Mouse (Mus musculus) liver, adult (tissue): Measurements from ENCODE around the gene Zzef1.

ENCODE experiments used
- GATA4 ChIP-seq: IDR thresholded peaks from 2 replicates; pipeline ENCODE4 v1.6.1; 2014; ENCODE audit warnings: mild to moderate bottlenecking, low read length; ENCODE audit not compliant: insufficient replicate concordance

Zzef1 gene

DNA sequence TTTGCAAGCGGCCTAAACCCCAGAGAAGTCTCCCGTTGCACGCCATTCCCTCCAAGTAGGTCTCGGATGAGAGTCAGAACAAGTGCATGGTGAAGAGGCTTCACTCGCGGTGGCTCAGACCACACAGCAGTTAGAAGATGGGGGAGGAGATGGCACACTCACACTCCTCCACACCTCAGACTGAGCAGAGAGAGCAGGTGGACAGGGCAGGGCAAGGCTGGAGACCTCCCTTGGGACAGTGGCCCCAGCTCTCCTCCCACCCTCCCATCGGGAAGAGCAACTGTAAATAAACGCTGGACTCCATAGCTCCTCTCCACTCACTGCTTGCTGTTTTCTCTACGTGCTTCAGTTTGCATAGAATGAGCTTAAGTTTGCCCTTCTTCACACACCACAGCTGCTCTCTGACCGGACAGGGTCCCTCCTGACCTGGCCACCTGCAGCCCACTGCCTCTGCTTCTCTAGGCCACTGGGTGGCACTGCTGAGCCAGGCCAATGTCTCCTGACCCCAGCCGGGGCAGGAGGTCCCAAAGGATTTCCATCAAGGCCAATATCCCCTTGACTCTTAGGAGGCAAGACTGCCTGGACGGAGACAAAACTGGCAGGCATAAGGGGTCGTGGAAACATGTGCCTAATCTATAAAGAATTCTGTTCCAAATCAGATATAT, 130.3 kb downstream of the Zzef1 start:
- TF ChIP-seq GATA4: no peak

GRCm38 (mm10) chr11:72928516-72928915, 132.5 kb downstream of the Zzef1 start:
- TF ChIP-seq GATA4: no peak

DNA sequence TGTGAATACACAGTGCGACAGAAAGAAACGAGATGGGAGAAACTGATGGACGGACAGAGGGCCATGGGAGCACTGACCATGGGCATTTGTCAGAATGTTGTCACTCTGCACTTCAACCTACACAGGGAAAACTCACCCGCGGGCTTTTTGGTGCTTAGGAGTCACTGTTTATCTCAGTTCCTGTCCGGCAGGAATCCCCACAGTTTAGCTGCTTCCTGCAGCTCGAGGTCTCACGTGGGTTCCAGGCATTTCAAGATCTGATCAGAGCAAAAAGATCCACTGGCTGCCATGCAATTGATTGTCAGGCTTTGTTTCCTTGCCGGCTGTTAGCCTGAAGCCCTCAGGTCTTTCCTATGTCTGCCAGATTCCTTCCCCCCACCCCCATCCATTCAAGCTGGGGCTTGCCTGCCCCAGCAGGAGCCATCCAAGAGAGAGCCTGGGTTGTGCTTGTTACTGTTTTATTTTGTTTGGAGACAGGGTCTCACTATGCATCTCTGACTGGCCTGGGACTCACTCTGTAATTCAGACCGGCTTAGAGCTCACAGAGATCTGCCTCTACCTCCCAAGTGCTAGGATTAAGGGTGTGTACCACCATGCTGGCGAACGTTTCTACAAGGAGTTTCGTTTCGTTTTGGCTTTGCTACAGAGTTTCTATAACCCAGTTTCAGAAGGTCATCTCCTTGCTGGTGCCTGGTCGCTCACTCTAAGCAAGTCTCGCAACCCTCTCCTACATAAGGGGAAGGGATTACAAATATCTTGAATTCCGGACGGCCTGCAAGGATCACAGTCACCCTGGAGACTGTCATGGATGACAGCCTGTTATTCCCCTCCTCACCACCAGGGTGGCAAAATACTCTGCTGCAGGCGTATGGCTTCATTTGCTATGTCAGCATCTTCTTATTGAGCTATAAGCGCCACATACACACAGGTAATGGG, 144.4 kb downstream of the Zzef1 start:
- TF ChIP-seq GATA4: no peak

- TF ChIP-seq GATA4: peak; percentile 16; the same call in 1 of the 2 replicates
Measured at GRCm38 (mm10) chr11:72944996-72945793, 149.2 kb downstream of the Zzef1 start.

DNA sequence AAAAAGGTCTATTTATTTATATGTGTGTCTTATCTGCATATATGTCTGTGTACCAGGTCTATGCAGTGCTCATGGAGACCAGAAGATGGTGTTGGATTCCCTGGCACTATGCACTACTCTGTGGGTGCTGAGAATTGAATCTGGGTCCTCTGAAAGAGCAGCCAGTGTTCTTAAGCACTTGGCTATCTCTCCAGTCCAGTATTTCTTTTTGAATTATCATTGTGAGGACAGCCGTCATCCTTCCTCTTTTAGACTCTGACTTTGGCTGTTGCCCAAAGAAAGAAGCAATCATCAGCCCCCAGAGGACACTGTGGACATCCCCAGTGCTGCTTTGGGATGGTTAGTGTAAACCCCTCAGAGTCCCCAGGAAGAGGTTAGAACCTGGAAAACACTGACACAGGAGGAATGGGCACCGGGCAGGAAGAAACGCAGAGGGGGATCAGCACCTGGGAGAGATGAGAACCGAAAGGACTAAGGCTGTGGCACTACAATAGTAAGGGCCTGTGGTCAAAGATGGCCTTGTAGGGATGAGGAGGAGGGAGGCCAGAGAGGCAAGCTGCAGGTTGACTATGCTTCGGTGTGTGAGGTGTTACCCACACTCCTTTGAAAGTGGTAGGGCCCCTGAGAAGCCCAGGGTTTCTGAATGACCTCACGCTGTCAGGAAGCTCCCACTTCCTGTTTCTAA, 150.0 kb downstream of the Zzef1 start:
- no peak; the same call in 1 of the 2 replicates for TF ChIP-seq GATA4

GRCm38 (mm10) chr11:72946560-72947119, 150.6 kb downstream of the Zzef1 start:
- TF ChIP-seq GATA4: no peak

GRCm38 (mm10) chr11:72947840-72948239, 151.8 kb downstream of the Zzef1 start:
- no peak for TF ChIP-seq GATA4

DNA sequence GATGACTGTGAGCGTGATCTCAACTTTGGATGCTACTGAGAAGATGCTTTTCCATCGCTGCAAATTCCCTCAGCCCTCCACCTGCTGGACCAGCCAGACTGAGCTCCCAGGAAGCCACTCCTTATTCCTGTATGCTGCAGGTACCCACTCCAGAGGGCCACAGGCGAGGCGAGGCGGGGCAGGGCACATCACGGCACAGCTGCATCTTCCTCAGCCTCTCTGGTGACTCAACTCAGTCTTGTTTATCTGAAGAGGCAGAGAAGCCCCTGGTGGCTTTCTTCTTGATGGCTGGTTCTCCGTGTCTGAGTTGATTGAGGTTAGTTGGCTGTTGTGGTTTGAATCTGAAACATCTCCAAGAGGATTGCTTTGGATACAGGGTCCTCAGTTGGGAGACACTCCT, 152.2 kb downstream of the Zzef1 start:
- no peak for TF ChIP-seq GATA4

DNA sequence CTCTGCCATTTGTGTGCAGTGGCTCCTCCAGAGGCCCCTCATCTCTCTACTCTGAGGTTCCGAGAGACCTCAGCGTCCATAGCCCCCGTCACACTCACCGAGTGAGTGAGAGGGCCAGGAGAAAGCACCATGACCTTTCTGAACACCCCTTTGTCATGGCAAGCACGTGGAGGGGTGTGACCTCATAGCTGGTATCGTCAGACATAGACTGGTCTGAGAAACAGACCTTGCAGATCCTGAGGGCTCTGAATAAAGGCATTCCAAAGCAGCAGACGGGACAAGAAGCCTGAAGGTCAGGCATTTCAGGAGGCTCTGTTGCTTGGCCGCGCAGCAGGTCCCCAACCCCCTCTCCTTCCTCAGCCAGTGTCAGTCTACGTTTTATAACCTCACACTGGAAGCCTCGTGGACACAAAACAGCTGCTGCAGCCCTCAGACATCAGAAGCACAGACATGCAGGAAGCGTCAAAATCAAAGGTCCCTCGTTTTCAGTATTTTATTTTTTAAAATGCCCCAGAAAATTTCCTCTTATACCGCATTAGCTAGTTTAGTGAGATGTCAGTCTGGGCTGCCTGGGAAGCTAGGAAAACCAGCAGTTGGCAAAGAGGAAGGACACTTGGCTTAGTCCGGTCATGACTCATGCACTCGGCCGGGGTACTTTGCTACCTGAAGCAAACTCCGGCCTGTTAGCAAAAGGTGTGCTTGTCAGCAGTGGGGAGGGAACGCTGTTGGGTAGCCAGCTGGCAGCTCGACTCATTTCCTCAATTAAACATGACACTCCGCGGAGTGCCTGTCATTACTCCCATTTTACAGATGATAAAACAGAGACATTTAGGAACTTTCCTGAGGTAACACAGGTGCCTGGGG, 155.3 kb downstream of the Zzef1 start:
- no peak for TF ChIP-seq GATA4

DNA sequence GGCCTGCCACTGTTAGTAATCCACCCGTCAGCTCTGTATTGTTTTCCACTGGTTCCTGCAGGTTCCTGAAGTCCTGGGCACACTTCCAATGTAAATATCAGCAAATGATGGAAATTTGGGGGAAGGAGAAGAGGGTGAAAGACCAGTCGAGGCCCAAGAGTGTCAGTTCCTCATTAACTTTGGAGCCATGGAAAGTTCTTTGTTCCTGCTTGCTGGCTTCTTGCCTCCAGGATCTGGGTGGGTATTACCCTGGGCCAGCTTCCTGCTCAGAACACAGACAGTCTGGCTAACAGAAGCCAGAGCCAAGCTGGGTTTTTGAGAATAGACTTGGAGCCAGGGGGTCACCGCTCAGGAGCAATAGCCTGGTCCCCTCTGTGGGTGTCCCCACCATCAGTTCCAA, 156.2 kb downstream of the Zzef1 start:
- TF ChIP-seq GATA4: no peak

GRCm38 (mm10) chr11:72952697-72953096, 156.7 kb downstream of the Zzef1 start:
- no peak for TF ChIP-seq GATA4

DNA sequence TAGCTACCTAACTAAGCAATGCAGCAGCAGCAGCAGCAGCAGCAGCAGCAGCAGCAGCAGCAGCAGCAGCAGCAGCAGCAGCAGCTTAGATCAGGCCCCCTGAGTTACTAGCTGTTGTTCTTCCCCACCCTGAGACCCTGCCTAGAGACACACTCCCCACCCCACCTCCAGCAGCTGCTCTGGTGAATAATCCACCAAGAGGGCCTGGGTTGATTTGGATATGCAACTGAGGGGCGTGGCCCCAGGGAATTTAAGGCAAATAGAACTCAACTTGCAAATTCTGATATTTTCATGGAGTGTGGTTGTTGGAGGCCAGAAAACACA, 157.1 kb downstream of the Zzef1 start:
- no peak for TF ChIP-seq GATA4

- no peak for TF ChIP-seq GATA4
Measured at GRCm38 (mm10) chr11:72953440-72954151, 157.6 kb downstream of the Zzef1 start.
